Mouse (Mus musculus) heart, embryonic 12.5 days (tissue): ENCODE measurements around the gene Brat1. TPM values are rescaled to one million over a fixed set of nuclear protein-coding genes. Genes with fewer than 3 reads are reported as not detected.
"Not testable (repeated sequence)": the region's sequence is repeated elsewhere in the genome, so short reads cannot be mapped to it uniquely, and the experiment has no call there.

Experiments
- ATAC-seq: fragments of 200-750 bp; cut with Nextera tagmentation; 2 replicates; pipeline ENCODE4 v1.8.0; 2017; ENCODE audit warnings: moderate TSS enrichment, moderate library complexity; ENCODE audit not compliant: insufficient number of reproducible peaks, low FRiP score
- H3K27ac ChIP-seq: fragments of 300-500 bp; sonication (generic); 2 replicates; pipeline ENCODE4 v1.5.1; 2016; ENCODE audit warnings: mild to moderate bottlenecking, moderate library complexity; ENCODE audit not compliant: poor library complexity, severe bottlenecking
- H3K27me3 ChIP-seq: fragments of 300-500 bp; sonication (generic); replicated peaks from 2 replicates; pipeline ENCODE4 v1.6.1; 2016; ENCODE audit warnings: mild to moderate bottlenecking, moderate library complexity
- H3K36me3 ChIP-seq: fragments of 300-500 bp; sonication (generic); 2 replicates; pipeline ENCODE4 v1.6.1; 2016; ENCODE audit warnings: mild to moderate bottlenecking, moderate library complexity
- H3K4me1 ChIP-seq: fragments of 300-500 bp; sonication (generic); replicated peaks from 2 replicates; pipeline ENCODE4 v1.6.1; 2016; ENCODE audit warnings: mild to moderate bottlenecking
- H3K4me2 ChIP-seq: fragments of 300-500 bp; sonication (generic); 2 replicates; pipeline ENCODE4 v1.6.1; 2016; ENCODE audit warnings: mild to moderate bottlenecking, moderate library complexity
- H3K4me3 ChIP-seq: fragments of 300-500 bp; sonication (generic); 2 replicates; pipeline ENCODE4 v1.5.1; 2016; ENCODE audit warnings: mild to moderate bottlenecking
- H3K9ac ChIP-seq: fragments of 300-500 bp; sonication (generic); 2 replicates; pipeline ENCODE4 v1.6.1; 2016; ENCODE audit warnings: mild to moderate bottlenecking, moderate library complexity
- H3K9me3 ChIP-seq: fragments of 300-500 bp; sonication (generic); replicated peaks from 2 replicates; pipeline ENCODE4 v1.6.1; 2016; ENCODE audit warnings: mild to moderate bottlenecking, moderate library complexity
- WGBS: fragments of 180-500 bp; shearing (Covaris S2); methylation state at CpG from one replicate; pipeline ENCODE4 v1.1.7; 2016; 5-methylcytosine and 5-hydroxymethylcytosine counted together
- polyA plus RNA-seq: library from polyadenylated mRNA; unstranded; fragments of >200 nt; fragmentation: Nextera tagmentation; extraction: Ambion mirVana; gene quantifications from 2 replicates; pipeline ENCODE4 v1.2.1, GENCODE M21; 2016

Brat1 gene
- polyA plus RNA-seq = 14.6 and 15.5 TPM in 2 replicates

DNA sequence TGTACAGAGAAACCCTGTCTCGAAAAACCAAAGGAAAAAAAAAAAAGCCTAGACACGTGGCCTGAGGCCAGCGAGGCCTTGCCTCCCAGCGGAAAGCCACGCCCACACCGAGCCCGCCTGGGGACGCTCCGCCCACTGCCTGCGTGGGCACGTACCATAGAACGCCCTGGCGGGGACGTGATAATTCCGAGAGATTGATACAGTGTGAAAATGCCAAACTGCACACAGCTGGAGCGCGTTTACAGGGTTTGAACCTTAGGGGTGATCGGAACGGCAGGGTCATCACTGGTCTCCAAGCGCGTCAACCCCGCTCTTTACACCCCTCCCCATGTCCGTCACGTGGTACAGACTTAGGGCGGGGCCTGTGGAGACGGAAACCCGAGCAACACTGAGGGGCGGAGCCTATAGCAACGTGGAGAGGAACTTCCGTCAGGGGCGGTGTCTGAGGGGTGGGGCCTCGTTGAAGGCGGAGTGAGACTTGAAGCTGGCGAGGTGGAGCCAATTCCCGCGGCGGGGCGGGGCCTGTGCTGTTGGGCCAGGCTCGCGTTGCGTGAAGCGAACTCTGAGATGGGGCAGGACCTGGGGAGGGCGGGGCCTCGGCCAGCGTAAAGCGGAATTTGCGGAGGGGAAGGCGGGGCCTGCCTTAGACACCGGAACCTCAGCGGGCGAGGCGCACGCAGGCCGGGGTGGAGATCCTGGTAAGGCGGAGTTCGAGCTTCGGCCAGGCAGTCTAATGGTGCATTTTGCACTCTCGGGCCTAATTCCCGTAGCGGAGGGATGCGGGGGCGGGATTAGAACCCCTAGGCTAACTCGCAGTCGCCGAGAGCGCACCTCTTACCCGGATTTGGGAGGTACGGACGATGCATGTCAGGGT lies at the start of gene Brat1:
Gene Brat1, plus strand, starts transcription at position 634 of the 874 bp plus-strand sequence.
- H3K36me3 ChIP-seq = peaks cover 20% of the 10 kb centered on the region
- WGBS = 0% methylated on average over 69 of the region's 69 CpGs
- peak within 1 kb of the TSS; percentile 85 for H3K9ac ChIP-seq
- peak within 1 kb of the TSS; percentile 65 for H3K4me3 ChIP-seq
- peak within 1 kb of the TSS; percentile 90 for H3K4me2 ChIP-seq
- no peaks in the 10 kb centered on the region for H3K27me3 ChIP-seq
- peak; percentile 97 for ATAC-seq
- no peaks in the 10 kb centered on the region for H3K9me3 ChIP-seq
- H3K27ac ChIP-seq = peak within 1 kb of the TSS; percentile 83
- H3K4me1 ChIP-seq = peaks cover 34% of the 10 kb centered on the region

- H3K9ac ChIP-seq = no peak overlapping the region
- no peak for ATAC-seq
- WGBS = 47% methylated on average over 16 of the region's 16 CpGs
- H3K4me3 ChIP-seq = no peak overlapping the region
- no peaks in the 10 kb centered on the region for H3K9me3 ChIP-seq
- no peak overlapping the region for H3K4me2 ChIP-seq
- H3K4me1 ChIP-seq = peaks cover 33% of the 10 kb centered on the region
- no peaks in the 10 kb centered on the region for H3K36me3 ChIP-seq
- no peaks in the 10 kb centered on the region for H3K27me3 ChIP-seq
- no peak overlapping the region for H3K27ac ChIP-seq
Observed at GRCm38 (mm10) chr5:140659607-140660272, 45.1 kb upstream of the Brat1 start.

DNA sequence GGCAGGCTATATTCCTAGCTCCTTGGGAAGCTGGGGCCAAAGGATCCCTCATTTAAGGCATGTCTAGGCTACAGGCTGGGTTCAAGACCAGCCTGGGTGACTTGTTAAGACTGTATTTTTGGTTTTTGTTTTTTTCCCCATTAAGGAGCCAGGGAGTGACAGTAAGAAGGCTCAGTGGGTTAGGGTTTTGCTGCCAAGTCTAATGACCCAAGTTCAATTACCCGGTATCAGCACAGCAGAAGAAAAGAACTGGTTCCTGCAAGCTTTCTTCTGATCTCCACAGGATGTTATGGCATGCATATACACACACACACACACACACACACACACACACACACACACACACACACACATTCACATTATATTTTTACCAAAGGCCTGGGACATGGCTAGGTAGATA lies 44.4 kb upstream of the Brat1 start:
- no peak overlapping the region for H3K27ac ChIP-seq
- H3K4me3 ChIP-seq = no peak overlapping the region
- H3K9me3 ChIP-seq = no peaks in the 10 kb centered on the region
- no peaks in the 10 kb centered on the region for H3K27me3 ChIP-seq
- no peak for ATAC-seq
- WGBS = 64% methylated on average over 1 of the region's 1 CpGs
- no peaks in the 10 kb centered on the region for H3K36me3 ChIP-seq
- peaks cover 33% of the 10 kb centered on the region for H3K4me1 ChIP-seq
- H3K4me2 ChIP-seq = no peak overlapping the region
- H3K9ac ChIP-seq = no peak overlapping the region

GRCm38 (mm10) chr5:140661427-140661826 lies 43.4 kb upstream of the Brat1 start:
- H3K4me3 ChIP-seq = no peak overlapping the region
- H3K27ac ChIP-seq = peak overlapping the region; percentile 84
- H3K4me1 ChIP-seq = peaks cover 33% of the 10 kb centered on the region
- no peaks in the 10 kb centered on the region for H3K9me3 ChIP-seq
- no peaks in the 10 kb centered on the region for H3K27me3 ChIP-seq
- no peak for ATAC-seq
- no peak overlapping the region for H3K9ac ChIP-seq
- H3K36me3 ChIP-seq = no peaks in the 10 kb centered on the region
- 51% methylated on average over 8 of the region's 8 CpGs for WGBS
- H3K4me2 ChIP-seq = peak overlapping the region; percentile 47

- Histone ChIP-seq H3K27me3 (no peaks in the 10 kb centered on the region), H3K9ac (0 out of 2 replicates have a peak overlapping the region, but pooled peaks have one; percentile 23), H3K9me3 (no peaks in the 10 kb centered on the region), H3K36me3 (no peaks in the 10 kb centered on the region), H3K27ac (peak overlapping the region; percentile 84), H3K4me2 (peak overlapping the region; percentile 47), H3K4me3 (no peak overlapping the region), H3K4me1 (peaks cover 33% of the 10 kb centered on the region)
- 41% methylated on average over 12 of the region's 12 CpGs for WGBS
- no peak for ATAC-seq
Observed at GRCm38 (mm10) chr5:140661875-140662643, 42.8 kb upstream of the Brat1 start.

- WGBS = 59% methylated on average over 17 of the region's 17 CpGs
- Histone ChIP-seq H3K27me3 (no peaks in the 10 kb centered on the region), H3K9me3 (no peaks in the 10 kb centered on the region), H3K4me3 (no peak overlapping the region), H3K4me2 (no peak overlapping the region), H3K27ac (peak overlapping the region; percentile 84; the same call in 1 of the 2 replicates), H3K36me3 (peaks cover under 1% of the 10 kb centered on the region; the same call in 1 of the 2 replicates), H3K9ac (0 out of 2 replicates have a peak overlapping the region, but pooled peaks have one; percentile 16), H3K4me1 (peaks cover 33% of the 10 kb centered on the region)
- ATAC-seq = no peak
Observed at GRCm38 (mm10) chr5:140662741-140663592, 41.8 kb upstream of the Brat1 start.

DNA sequence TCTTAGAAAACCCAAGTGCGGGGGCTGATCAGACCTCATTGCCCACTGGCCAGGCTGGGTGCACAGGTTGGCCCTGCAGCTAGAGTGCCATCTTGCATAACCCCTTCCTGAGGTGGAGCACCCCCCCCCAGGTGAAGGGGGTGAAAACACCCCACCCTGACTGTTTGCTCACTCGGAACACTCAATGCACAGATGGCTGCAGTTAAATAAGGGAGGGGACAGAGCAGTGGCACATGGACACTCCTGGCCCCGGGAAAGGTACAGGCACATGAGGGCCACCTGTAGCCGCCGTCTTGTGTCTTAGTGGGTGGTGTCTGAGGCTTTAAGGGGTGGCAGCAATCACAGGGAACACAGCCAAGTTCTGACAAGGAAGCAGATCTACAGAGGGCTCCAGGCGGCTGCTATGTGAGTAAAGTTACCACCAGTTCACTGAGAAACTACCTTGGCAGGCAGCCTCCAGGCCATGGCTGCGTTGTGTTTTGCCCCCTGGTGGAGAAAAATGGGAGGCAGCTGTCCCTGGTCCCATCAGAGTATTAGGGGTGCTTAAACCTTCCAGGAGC lies 41.1 kb upstream of the Brat1 start:
- H3K4me1 ChIP-seq = peaks cover 33% of the 10 kb centered on the region
- H3K36me3 ChIP-seq = peaks cover 8% of the 10 kb centered on the region
- H3K4me3 ChIP-seq = no peak overlapping the region
- peaks cover 2% of the 10 kb centered on the region for H3K9me3 ChIP-seq
- ATAC-seq = peak; percentile 20; the same call in 1 of the 2 replicates
- 0 out of 2 replicates have a peak overlapping the region, but pooled peaks have one; percentile 16 for H3K9ac ChIP-seq
- no peak overlapping the region for H3K27ac ChIP-seq
- no peak overlapping the region for H3K4me2 ChIP-seq
- H3K27me3 ChIP-seq = no peaks in the 10 kb centered on the region
- 55% methylated on average over 7 of the region's 7 CpGs for WGBS

DNA sequence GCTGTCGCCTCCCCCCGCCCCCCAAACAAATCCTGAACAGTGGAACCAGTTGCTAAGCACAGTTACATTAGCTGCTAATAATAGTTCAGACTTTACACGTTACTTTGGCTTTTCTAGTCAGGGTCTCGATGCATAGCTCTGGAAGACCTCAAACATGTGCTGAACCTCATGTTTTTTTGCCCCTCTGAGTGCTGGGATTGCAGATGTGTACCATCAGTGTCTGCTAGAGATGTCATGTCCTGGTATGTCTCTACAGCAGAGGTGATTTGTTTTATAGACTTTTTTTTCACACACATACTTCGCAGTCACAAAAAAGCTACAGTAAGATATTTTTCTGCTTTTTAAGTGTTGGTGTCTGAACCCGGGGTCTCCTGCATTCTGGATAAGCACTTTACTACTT lies 32.7 kb upstream of the Brat1 start:
- Histone ChIP-seq H3K4me1 (peaks cover 7% of the 10 kb centered on the region; the same call in 1 of the 2 replicates), H3K4me3 (no peak overlapping the region), H3K27me3 (no peaks in the 10 kb centered on the region), H3K9me3 (peaks cover 10% of the 10 kb centered on the region), H3K4me2 (no peak overlapping the region), H3K27ac (no peak overlapping the region), H3K9ac (no peak overlapping the region), H3K36me3 (peaks cover 62% of the 10 kb centered on the region)
- 68% methylated on average over 6 of the region's 6 CpGs for WGBS
- ATAC-seq = no peak

DNA sequence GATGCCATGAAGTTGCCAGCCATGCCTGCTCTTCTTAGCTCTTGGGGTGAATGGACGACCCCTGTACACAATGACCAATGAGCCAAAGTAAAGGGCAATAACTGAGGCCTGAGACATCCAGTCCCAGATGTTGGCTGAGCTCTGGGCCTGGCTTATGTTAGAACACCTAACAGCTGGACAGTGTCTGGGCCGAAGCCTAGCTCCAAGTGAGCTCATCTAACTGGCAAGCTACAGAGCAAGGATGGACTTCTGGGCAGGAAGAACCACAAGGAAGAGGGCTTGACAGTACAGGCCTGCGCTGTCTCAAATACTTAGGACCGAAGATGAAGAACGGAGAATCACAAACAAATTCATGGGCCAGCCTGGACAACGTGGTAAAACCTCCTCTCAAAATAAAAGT lies 32.2 kb upstream of the Brat1 start:
- not testable (repeated sequence) for H3K27me3 ChIP-seq, H3K4me2 ChIP-seq, H3K9me3 ChIP-seq, H3K27ac ChIP-seq, H3K4me1 ChIP-seq, H3K9ac ChIP-seq, H3K4me3 ChIP-seq, ATAC-seq
- WGBS = 82% methylated on average over 6 of the region's 6 CpGs
- peaks cover 67% of the 10 kb centered on the region for H3K36me3 ChIP-seq

DNA sequence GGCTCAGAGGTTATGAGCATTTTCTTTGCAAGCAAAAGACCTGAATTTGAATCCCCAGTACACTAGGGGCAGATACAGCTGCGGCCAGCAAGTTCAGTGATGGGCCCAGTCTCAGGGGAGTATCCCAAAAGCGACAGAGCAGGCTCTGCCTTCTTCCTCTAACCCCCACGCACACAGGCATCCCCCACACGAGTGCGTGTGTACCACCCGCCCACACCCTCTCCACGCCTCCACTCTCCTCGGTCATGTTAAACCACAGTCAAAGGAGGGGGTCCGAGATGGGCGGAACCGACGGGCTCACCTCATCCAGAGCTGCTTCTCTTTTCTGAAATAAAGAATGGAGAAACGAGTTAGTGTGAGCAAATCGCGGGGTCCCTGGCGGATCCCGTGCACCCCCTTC lies 30.8 kb upstream of the Brat1 start:
- Histone ChIP-seq H3K4me3 (no peak overlapping the region), H3K9ac (no peak overlapping the region), H3K4me1 (peaks cover 7% of the 10 kb centered on the region; the same call in 1 of the 2 replicates), H3K36me3 (peaks cover 59% of the 10 kb centered on the region), H3K9me3 (peaks cover 4% of the 10 kb centered on the region), H3K27me3 (no peaks in the 10 kb centered on the region), H3K4me2 (no peak overlapping the region), H3K27ac (no peak overlapping the region)
- WGBS = 83% methylated on average over 17 of the region's 17 CpGs
- no peak for ATAC-seq
